Mouse (Mus musculus): ENCODE measurements around the gene Otol1. TPM values are rescaled to one million over a fixed set of nuclear protein-coding genes. Genes with fewer than 3 reads are reported as not detected.

Gene Otol1
- total and polyA plus RNA-seq, 3 experiments = 0.08 TPM; not detected in 2

- H3K36me3 ChIP-seq (replicated peaks in 1 of 2; ENCODE audit: control insufficient read depth in 1 of 2, insufficient read depth in 1 of 2, low read length in 1 of 2) = no peaks in the 10 kb centered on the region
- no peak overlapping the region for H3K4me2 ChIP-seq (ENCODE audit: insufficient read depth, low read depth, poor library complexity, severe bottlenecking)
- no peak for TF ChIP-seq E2F4 (IDR thresholded peaks at IDR 0.05; ENCODE audit: insufficient replicate concordance, low read depth, low read length)
- TF ChIP-seq ZMIZ1 (IDR thresholded peaks at IDR 0.05; ENCODE audit: low read depth, low read length) = no peak
- no peak for TF ChIP-seq MXI1 (IDR thresholded peaks at IDR 0.05; ENCODE audit: low read depth, low read length)
- 0 out of 2 replicates have a peak, but pooled peaks have one; percentile 13 for TF ChIP-seq EP300 (IDR thresholded peaks at IDR 0.05; ENCODE audit: low read length)
- no peak for TF ChIP-seq RAD21 (IDR thresholded peaks at IDR 0.05; ENCODE audit: low read depth, low read length)
- no peak for TF ChIP-seq KAT2A (IDR thresholded peaks at IDR 0.05; ENCODE audit: insufficient replicate concordance, low read length)
- TF ChIP-seq BHLHE40 (IDR thresholded peaks at IDR 0.05; ENCODE audit: low read depth, low read length) = no peak
- H3K27ac ChIP-seq (ENCODE audit: insufficient read depth, low read depth) = no peak overlapping the region
- H3K79me2 ChIP-seq (replicated peaks; ENCODE audit: control insufficient read depth, extremely low read depth, insufficient read depth, poor library complexity, severe bottlenecking) = no peaks in the 10 kb centered on the region
- H3K27me3 ChIP-seq (replicated peaks) = no peaks in the 10 kb centered on the region
- no peaks in the 10 kb centered on the region for H3K9me3 ChIP-seq (replicated peaks; ENCODE audit: low read length)
- DNase-seq (ENCODE audit: extremely low read depth) = no peak
- in situ Hi-C loops (cut with MboI; ENCODE audit: low pct_ligation_motif_present, low pct_unique_long_range_greater_than_20kb, low sequenced_read_pairs) (no loop called here), dilution Hi-C loops (cut with MboI; ENCODE audit: extremely low pct_ligation_motif_present, extremely low pct_unique_long_range_greater_than_20kb, low sequenced_read_pairs) (no loop called here)
- H3K4me1 ChIP-seq (ENCODE audit: control insufficient read depth in 1 of 2, insufficient read depth in 2 of 2) = no peaks in the 10 kb centered on the region
- H3K4me3 ChIP-seq (replicated peaks in 1 of 3; ENCODE audit: low read depth in 2 of 3, low read length in 2 of 3, poor library complexity in 1 of 3) = no peak overlapping the region
- no peak overlapping the region for H3K9ac ChIP-seq (ENCODE audit: insufficient read depth, low read depth)
Observed at GRCm38 (mm10) chr3:70026605-70027004, 19.2 kb downstream of the Otol1 start.

- Histone ChIP-seq H3K36me3 (replicated peaks in 1 of 2; ENCODE audit: control insufficient read depth in 1 of 2, insufficient read depth in 1 of 2, low read length in 1 of 2) (no peaks in the 10 kb centered on the region), H3K4me2 (ENCODE audit: insufficient read depth, low read depth, poor library complexity, severe bottlenecking) (no peak overlapping the region), H3K27ac (ENCODE audit: insufficient read depth, low read depth) (no peak overlapping the region), H3K79me2 (replicated peaks; ENCODE audit: control insufficient read depth, extremely low read depth, insufficient read depth, poor library complexity, severe bottlenecking) (no peaks in the 10 kb centered on the region), H3K4me3 (replicated peaks in 1 of 3; ENCODE audit: low read depth in 2 of 3, low read length in 2 of 3, poor library complexity in 1 of 3) (no peak overlapping the region), H3K9ac (ENCODE audit: insufficient read depth, low read depth) (no peak overlapping the region), H3K4me1 (ENCODE audit: control insufficient read depth in 1 of 2, insufficient read depth in 2 of 2) (no peaks in the 10 kb centered on the region), H3K27me3 (replicated peaks) (no peaks in the 10 kb centered on the region), H3K9me3 (replicated peaks; ENCODE audit: low read length) (no peaks in the 10 kb centered on the region)
- dilution Hi-C loops (cut with MboI; ENCODE audit: extremely low pct_ligation_motif_present, extremely low pct_unique_long_range_greater_than_20kb, low sequenced_read_pairs) = no loop called here
- TF ChIP-seq JUND (conservative IDR thresholded peaks at IDR 0.05; ENCODE audit: low read depth, low read length) = no peak
- no peak for TF ChIP-seq CHD1 (IDR thresholded peaks at IDR 0.05; ENCODE audit: low read depth, low read length)
- no peak for TF ChIP-seq NELFE (IDR thresholded peaks at IDR 0.05; ENCODE audit: low read depth, low read length)
- no peak for TF ChIP-seq USF2 (conservative IDR thresholded peaks at IDR 0.05; ENCODE audit: low read depth, low read length)
- TF ChIP-seq TCF12 (IDR thresholded peaks at IDR 0.05; ENCODE audit: low read depth, low read length) = no peak
- TF ChIP-seq SMC3 (IDR thresholded peaks at IDR 0.05; ENCODE audit: low read depth, low read length) = no peak
- no peak for TF ChIP-seq NRF1 (IDR thresholded peaks at IDR 0.05; ENCODE audit: low read depth, low read length)
- no peak for TF ChIP-seq ZKSCAN1 (IDR thresholded peaks at IDR 0.05; ENCODE audit: borderline replicate concordance, low read depth, low read length)
- no peak for TF ChIP-seq POLR2AphosphoS2 (IDR thresholded peaks at IDR 0.05; ENCODE audit: low read depth, low read length)
- TF ChIP-seq CHD2 (IDR thresholded peaks at IDR 0.05; ENCODE audit: low read length) = no peak
- no peak for TF ChIP-seq MAX (IDR thresholded peaks at IDR 0.05; ENCODE audit: low read length)
- no peak for TF ChIP-seq MAFK (IDR thresholded peaks at IDR 0.05; ENCODE audit: insufficient replicate concordance, low read length)
- TF ChIP-seq RCOR1 (conservative IDR thresholded peaks at IDR 0.05; ENCODE audit: low read depth, low read length) = no peak
- no peak for TF ChIP-seq HCFC1 (IDR thresholded peaks at IDR 0.05; ENCODE audit: low read depth, low read length)
- no peak for DNase-seq (ENCODE audit: extremely low read depth)
- in situ Hi-C loops (cut with MboI; ENCODE audit: low pct_ligation_motif_present, low pct_unique_long_range_greater_than_20kb, low sequenced_read_pairs) = no loop called here
Observed at GRCm38 (mm10) chr3:70029260-70029659, 21.8 kb downstream of the Otol1 start.

Data from CH12.LX (cell line).